Mouse (Mus musculus): ENCODE data around the gene Jun. TPM values are rescaled to one million over a fixed set of nuclear protein-coding genes. Genes with fewer than 3 reads are reported as not detected.

Gene Jun
- polyA plus RNA-seq, 1 experiment from 2014 or later: 6.4 TPM

DNA sequence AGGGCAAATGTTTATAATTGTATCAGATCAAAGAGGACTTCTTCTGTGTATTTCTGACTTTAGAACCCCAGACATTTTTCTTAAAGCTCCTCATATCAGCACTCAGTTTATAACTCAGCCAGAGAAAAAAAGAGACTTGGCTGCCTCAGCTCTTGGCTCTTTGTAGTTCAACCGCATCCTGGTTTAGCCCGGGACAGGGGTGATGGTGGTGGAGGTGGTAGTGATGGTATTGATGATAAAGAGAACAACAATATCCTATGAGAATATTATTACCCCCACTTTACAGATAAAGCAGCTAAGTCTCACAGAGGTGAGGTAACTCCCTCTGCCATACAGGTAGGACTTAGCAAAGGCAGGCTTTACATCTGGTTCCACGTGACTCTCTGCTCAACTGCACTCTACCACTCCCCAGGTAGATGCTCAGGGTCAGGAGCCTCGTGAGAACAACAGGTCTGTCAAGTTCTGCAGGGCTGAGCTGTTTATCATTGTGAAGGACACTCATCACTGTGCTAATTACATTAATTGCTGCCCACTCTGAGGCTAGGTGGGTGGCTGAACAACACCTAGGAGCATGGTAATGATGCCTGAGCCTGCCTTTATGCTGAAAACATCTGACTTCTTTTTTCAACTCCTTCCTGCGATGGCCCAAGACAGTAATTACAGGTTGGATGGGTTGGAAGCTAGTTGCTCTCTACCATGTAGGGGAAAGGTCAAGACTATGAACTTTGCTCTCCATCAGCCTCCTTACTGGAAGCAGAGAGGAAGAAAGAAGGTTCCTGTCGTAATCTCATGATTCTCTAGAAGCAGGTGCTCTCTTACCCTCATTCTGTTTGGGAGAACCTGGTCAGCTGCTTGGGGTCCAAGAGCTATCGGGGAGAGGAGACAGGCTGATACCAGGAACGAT is 16.3 kb upstream of the Jun start:
- no peak overlapping the region for H3K4me2 ChIP-seq (ENCODE audit: low read depth, low read length)
- TF ChIP-seq CTCF (IDR thresholded peaks at IDR 0.05; ENCODE audit: low read depth) (no peak), EP300 (IDR thresholded peaks at IDR 0.05; ENCODE audit: low read depth) (no peak)
- DNase-seq (no peak), ATAC-seq (no peak)
- no peak overlapping the region for H3K27ac ChIP-seq (ENCODE audit: low read depth)
- H3K9ac ChIP-seq (replicated peaks): no peak overlapping the region
- H3K36me3 ChIP-seq (replicated peaks; ENCODE audit: insufficient read depth, low read length): no peaks in the 10 kb centered on the region
- H3K27me3 ChIP-seq (ENCODE audit: insufficient read depth, low read length): no peaks in the 10 kb centered on the region
- no peaks in the 10 kb centered on the region for H3K4me1 ChIP-seq (ENCODE audit: insufficient read depth)
- no peak overlapping the region for H3K4me3 ChIP-seq (ENCODE audit: low read depth, low read length)
- WGBS (ENCODE audit: insufficient replicate concordance): 68% methylated on average over 8 of the region's 8 CpGs
- no peaks in the 10 kb centered on the region for H3K9me3 ChIP-seq (ENCODE audit: low read length)

- no peak for ATAC-seq
- DNase-seq: no peak
- 77% methylated on average over 2 of the region's 2 CpGs for WGBS (ENCODE audit: insufficient replicate concordance)
- Histone ChIP-seq H3K9me3 (ENCODE audit: low read length) (no peaks in the 10 kb centered on the region), H3K27me3 (ENCODE audit: insufficient read depth, low read length) (no peaks in the 10 kb centered on the region), H3K4me1 (ENCODE audit: insufficient read depth) (peaks cover 4% of the 10 kb centered on the region; the same call in 1 of the 2 replicates), H3K36me3 (replicated peaks; ENCODE audit: insufficient read depth, low read length) (no peaks in the 10 kb centered on the region), H3K9ac (replicated peaks) (no peak overlapping the region), H3K4me3 (ENCODE audit: low read depth, low read length) (no peak overlapping the region), H3K27ac (ENCODE audit: low read depth) (no peak overlapping the region), H3K4me2 (ENCODE audit: low read depth, low read length) (no peak overlapping the region)
- no peak for TF ChIP-seq CTCF (IDR thresholded peaks at IDR 0.05; ENCODE audit: low read depth)
- no peak for TF ChIP-seq EP300 (IDR thresholded peaks at IDR 0.05; ENCODE audit: low read depth)
These were observed 11.7 kb upstream of the Jun start for GRCm38 (mm10) chr4:95063609-95064210.

DNA sequence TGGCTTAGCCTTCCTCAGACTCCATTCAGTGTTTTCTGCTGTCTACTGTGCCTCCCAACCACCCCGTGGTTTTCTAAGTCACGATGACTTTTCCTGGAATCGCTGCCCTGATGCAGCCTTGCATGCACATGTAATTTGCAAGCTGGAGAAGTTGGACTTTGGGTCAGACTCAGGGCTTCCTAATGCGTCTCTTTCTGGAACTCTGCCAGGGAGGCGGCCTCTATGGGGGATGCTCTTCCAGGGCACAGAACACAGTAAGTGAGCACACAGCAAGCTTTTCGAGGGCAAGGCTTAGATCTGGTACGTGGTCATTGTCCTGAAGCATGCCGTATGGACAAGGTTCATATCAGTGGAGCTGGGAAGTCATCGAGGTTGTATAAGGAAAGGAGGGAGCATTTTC is 10.9 kb upstream of the Jun start:
- Histone ChIP-seq H3K27me3 (ENCODE audit: insufficient read depth, low read length) (no peaks in the 10 kb centered on the region), H3K27ac (ENCODE audit: low read depth) (no peak overlapping the region), H3K4me2 (ENCODE audit: low read depth, low read length) (no peak overlapping the region), H3K4me1 (ENCODE audit: insufficient read depth) (peaks cover 4% of the 10 kb centered on the region; the same call in 1 of the 2 replicates), H3K36me3 (replicated peaks; ENCODE audit: insufficient read depth, low read length) (no peaks in the 10 kb centered on the region), H3K4me3 (ENCODE audit: low read depth, low read length) (no peak overlapping the region), H3K9ac (replicated peaks) (no peak overlapping the region), H3K9me3 (ENCODE audit: low read length) (no peaks in the 10 kb centered on the region)
- WGBS (ENCODE audit: insufficient replicate concordance): 49% methylated on average over 9 of the region's 9 CpGs
- ATAC-seq: no peak
- DNase-seq: peak; percentile 42
- TF ChIP-seq CTCF (IDR thresholded peaks at IDR 0.05; ENCODE audit: low read depth) (no peak), EP300 (IDR thresholded peaks at IDR 0.05; ENCODE audit: low read depth) (no peak)

DNA sequence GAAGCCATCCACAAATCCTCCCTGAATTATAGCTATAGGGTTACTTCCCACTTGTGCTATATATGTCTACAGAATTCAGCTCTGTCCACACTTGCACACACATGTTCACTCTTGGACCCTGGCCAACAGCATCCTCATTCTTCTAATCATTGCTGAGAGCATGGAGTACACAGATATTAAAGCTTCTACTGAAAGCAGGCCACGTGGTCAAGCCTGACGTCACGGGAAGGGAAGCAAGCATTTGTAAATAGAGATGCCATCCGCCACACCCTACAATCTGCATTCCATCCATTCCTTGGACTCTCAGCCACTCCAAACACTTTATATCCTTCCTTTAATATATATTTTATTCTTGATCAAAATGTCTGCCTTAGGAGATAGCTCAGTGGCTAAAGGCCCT is 5.2 kb upstream of the Jun start:
- no peak for ATAC-seq
- Histone ChIP-seq H3K27me3 (ENCODE audit: insufficient read depth, low read length) (no peaks in the 10 kb centered on the region), H3K9me3 (ENCODE audit: low read length) (no peaks in the 10 kb centered on the region), H3K36me3 (replicated peaks; ENCODE audit: insufficient read depth, low read length) (no peaks in the 10 kb centered on the region), H3K4me3 (ENCODE audit: low read depth, low read length) (no peak overlapping the region), H3K4me1 (ENCODE audit: insufficient read depth) (no peaks in the 10 kb centered on the region), H3K4me2 (ENCODE audit: low read depth, low read length) (no peak overlapping the region), H3K27ac (ENCODE audit: low read depth) (no peak overlapping the region), H3K9ac (replicated peaks) (no peak overlapping the region)
- DNase-seq: no peak
- TF ChIP-seq CTCF (IDR thresholded peaks at IDR 0.05; ENCODE audit: low read depth) (no peak), EP300 (IDR thresholded peaks at IDR 0.05; ENCODE audit: low read depth) (no peak)
- 74% methylated on average over 4 of the region's 4 CpGs for WGBS (ENCODE audit: insufficient replicate concordance)

DNA sequence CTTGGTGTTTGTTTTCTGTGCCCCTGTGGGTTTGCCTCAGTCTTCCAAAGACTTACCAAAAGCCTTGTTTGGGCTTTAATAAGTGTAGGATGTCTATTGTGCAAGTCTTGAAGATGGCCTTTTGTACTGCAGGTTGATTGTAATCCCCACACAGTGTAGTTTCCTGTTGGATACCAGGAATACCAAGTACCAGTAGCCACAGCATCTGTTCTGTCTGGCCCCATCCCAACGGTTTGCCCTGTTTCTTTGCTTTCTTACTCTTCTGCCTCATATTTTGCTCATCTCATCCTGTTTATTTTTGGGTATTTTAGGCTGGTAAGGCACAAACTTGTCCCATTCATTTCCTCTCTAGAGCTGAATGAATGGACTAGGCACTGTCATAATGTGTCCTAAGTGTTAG is 3.3 kb upstream of the Jun start:
- DNase-seq: no peak
- WGBS (ENCODE audit: insufficient replicate concordance): 54% methylated on average over 1 of the region's 1 CpGs
- H3K4me2 ChIP-seq (ENCODE audit: low read depth, low read length): no peak overlapping the region
- ATAC-seq: no peak
- no peaks in the 10 kb centered on the region for H3K4me1 ChIP-seq (ENCODE audit: insufficient read depth)
- H3K27me3 ChIP-seq (ENCODE audit: insufficient read depth, low read length): peaks cover 4% of the 10 kb centered on the region; the same call in 1 of the 2 replicates
- no peak for TF ChIP-seq EP300 (IDR thresholded peaks at IDR 0.05; ENCODE audit: low read depth)
- TF ChIP-seq CTCF (IDR thresholded peaks at IDR 0.05; ENCODE audit: low read depth): no peak
- no peak overlapping the region for H3K9ac ChIP-seq (replicated peaks)
- no peaks in the 10 kb centered on the region for H3K9me3 ChIP-seq (ENCODE audit: low read length)
- no peak overlapping the region for H3K27ac ChIP-seq (ENCODE audit: low read depth)
- no peaks in the 10 kb centered on the region for H3K36me3 ChIP-seq (replicated peaks; ENCODE audit: insufficient read depth, low read length)
- no peak overlapping the region for H3K4me3 ChIP-seq (ENCODE audit: low read depth, low read length)

GRCm38 (mm10) chr4:95054336-95054735 is 2.3 kb upstream of the Jun start:
- Histone ChIP-seq H3K4me2 (ENCODE audit: low read depth, low read length) (peak overlapping the region; percentile 93), H3K27ac (ENCODE audit: low read depth) (peak overlapping the region; percentile 14; the same call in 1 of the 2 replicates), H3K36me3 (replicated peaks; ENCODE audit: insufficient read depth, low read length) (no peaks in the 10 kb centered on the region), H3K27me3 (ENCODE audit: insufficient read depth, low read length) (peaks cover 4% of the 10 kb centered on the region; the same call in 1 of the 2 replicates), H3K9ac (replicated peaks) (no peak overlapping the region), H3K9me3 (ENCODE audit: low read length) (no peaks in the 10 kb centered on the region), H3K4me3 (ENCODE audit: low read depth, low read length) (no peak overlapping the region), H3K4me1 (ENCODE audit: insufficient read depth) (0 out of 2 replicates have a peak, but pooled peaks cover 3% of the 10 kb centered on the region)
- ATAC-seq (no peak), DNase-seq (no peak)
- WGBS (ENCODE audit: insufficient replicate concordance): 42% methylated on average over 4 of the region's 4 CpGs
- no peak for TF ChIP-seq CTCF (IDR thresholded peaks at IDR 0.05; ENCODE audit: low read depth)
- TF ChIP-seq EP300 (IDR thresholded peaks at IDR 0.05; ENCODE audit: low read depth): no peak
